Mouse (Mus musculus) intestine, embryonic 16.5 days (tissue): ENCODE measurements at regions not wholly inside any gene's neighbourhood (a gene's known extent, or its start where the extent isn't known, plus 50 kb on each side); places are given as distances from the start of the nearest gene placed in this dataset.

Source experiments
- ATAC-seq: fragments of 200-750 bp; cut with Nextera tagmentation; 2 replicates; pipeline ENCODE4 v1.8.0; 2017; ENCODE audit warnings: moderate TSS enrichment, moderate library complexity
- H3K27ac ChIP-seq: fragments of 300-500 bp; sonication (generic); 2 replicates; pipeline ENCODE4 v1.5.1; 2014; ENCODE audit warnings: mild to moderate bottlenecking, low read length
- H3K27me3 ChIP-seq: fragments of 300-500 bp; sonication (generic); replicated peaks from 2 replicates; pipeline ENCODE4 v1.6.1; 2014; ENCODE audit warnings: low read length, control low read depth, mixed read lengths; ENCODE audit not compliant: control insufficient read depth, insufficient read depth
- H3K36me3 ChIP-seq: fragments of 300-500 bp; sonication (generic); 2 replicates; pipeline ENCODE4 v1.6.1; 2014; ENCODE audit warnings: low read length, control low read depth; ENCODE audit not compliant: control insufficient read depth, insufficient read depth
- H3K4me1 ChIP-seq: fragments of 300-500 bp; sonication (generic); 2 replicates; pipeline ENCODE4 v1.6.1; 2014; ENCODE audit warnings: low read length, control low read depth, mixed read lengths; ENCODE audit not compliant: control insufficient read depth, insufficient read depth
- H3K4me2 ChIP-seq: fragments of 300-500 bp; sonication (generic); 2 replicates; pipeline ENCODE4 v1.6.1; 2014; ENCODE audit warnings: low read depth, low read length, control low read depth
- H3K4me3 ChIP-seq: fragments of 300-500 bp; sonication (generic); 2 replicates; pipeline ENCODE4 v1.5.1; 2014; ENCODE audit warnings: mild to moderate bottlenecking, low read length
- H3K9ac ChIP-seq: fragments of 300-500 bp; sonication (generic); 2 replicates; pipeline ENCODE4 v1.6.1; 2014; ENCODE audit warnings: low read depth, low read length
- H3K9me3 ChIP-seq: fragments of 300-500 bp; sonication (generic); 2 replicates; pipeline ENCODE4 v1.6.1; 2016; ENCODE audit warnings: low read length, control low read depth; ENCODE audit not compliant: control insufficient read depth
- WGBS: fragments of 180-500 bp; shearing (Covaris S2); extraction: QIAGEN DNeasy Blood & Tissue Kit; methylation state at CpG from one replicate; pipeline ENCODE4 v1.1.7; 2014; 5-methylcytosine and 5-hydroxymethylcytosine counted together

GRCm38 (mm10) chr6:117651551-117651950 lies 189.4 kb upstream of the Zfp637 start:
- Histone ChIP-seq H3K4me2 (no peak overlapping the region), H3K27me3 (no peaks in the 10 kb centered on the region), H3K4me1 (no peaks in the 10 kb centered on the region), H3K27ac (no peak overlapping the region), H3K36me3 (no peaks in the 10 kb centered on the region), H3K9me3 (no peaks in the 10 kb centered on the region), H3K4me3 (no peak overlapping the region), H3K9ac (no peak overlapping the region)
- WGBS: 81% methylated on average over 4 of the region's 4 CpGs
- ATAC-seq: no peak

DNA sequence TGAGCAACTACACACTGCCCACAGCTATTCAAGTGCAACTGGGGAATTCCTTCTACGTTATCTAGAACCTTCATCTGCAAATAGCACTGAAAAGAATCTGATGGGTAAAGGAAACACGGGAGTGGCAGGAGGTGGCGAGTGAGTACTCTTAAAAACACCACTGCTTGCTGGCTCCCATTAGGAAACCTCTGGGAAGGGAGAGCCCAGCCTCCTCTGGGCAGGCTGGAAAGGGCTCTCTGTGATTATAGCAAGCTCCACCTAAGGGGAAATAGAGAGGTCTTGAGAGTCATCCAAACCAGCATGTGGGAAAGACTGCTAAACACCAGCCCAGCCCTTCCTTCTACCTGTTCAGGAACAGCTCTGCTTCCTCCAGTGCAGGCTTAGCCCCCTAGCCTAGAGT lies 189.0 kb upstream of the Zfp637 start:
- no peaks in the 10 kb centered on the region for H3K9me3 ChIP-seq
- no peaks in the 10 kb centered on the region for H3K4me1 ChIP-seq
- no peak overlapping the region for H3K9ac ChIP-seq
- no peak overlapping the region for H3K27ac ChIP-seq
- WGBS: 39% methylated on average over 3 of the region's 3 CpGs
- H3K4me3 ChIP-seq: no peak overlapping the region
- H3K27me3 ChIP-seq: no peaks in the 10 kb centered on the region
- H3K4me2 ChIP-seq: no peak overlapping the region
- no peaks in the 10 kb centered on the region for H3K36me3 ChIP-seq
- ATAC-seq: no peak

- Histone ChIP-seq H3K4me2 (no peak overlapping the region), H3K36me3 (no peaks in the 10 kb centered on the region), H3K9ac (no peak overlapping the region), H3K4me3 (no peak overlapping the region), H3K9me3 (no peaks in the 10 kb centered on the region), H3K27ac (no peak overlapping the region), H3K27me3 (no peaks in the 10 kb centered on the region), H3K4me1 (no peaks in the 10 kb centered on the region)
- WGBS: 66% methylated on average over 9 of the region's 9 CpGs
- ATAC-seq: no peak
These were observed 188.1 kb upstream of the Zfp637 start for GRCm38 (mm10) chr6:117652917-117653316.

DNA sequence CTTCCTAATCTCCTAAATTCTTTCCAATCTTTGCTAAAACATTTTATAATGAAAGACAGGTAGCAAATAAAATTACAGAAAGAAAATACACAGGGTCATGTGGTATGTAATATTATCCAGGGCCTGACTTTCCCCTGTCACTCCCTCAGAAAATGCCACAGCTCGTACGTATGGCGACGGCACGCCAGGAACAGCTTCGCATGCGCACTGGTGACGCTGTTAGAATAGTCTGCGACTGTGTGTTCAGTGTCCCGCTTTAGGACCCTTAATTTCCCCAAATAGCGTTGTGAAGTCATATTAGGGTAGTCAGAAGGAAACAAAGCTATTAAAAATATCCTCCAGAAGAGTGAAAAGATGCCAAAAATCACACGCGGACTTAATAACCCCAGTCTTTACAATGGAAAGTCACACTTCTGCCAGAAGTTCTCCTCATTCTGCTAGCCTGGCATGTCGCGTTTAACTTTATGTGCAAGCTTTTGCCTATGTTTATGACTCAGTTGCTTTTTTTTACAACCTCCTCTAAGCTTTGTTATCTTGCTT lies 187.0 kb upstream of the Zfp637 start:
- Histone ChIP-seq H3K27me3 (no peaks in the 10 kb centered on the region), H3K4me1 (no peaks in the 10 kb centered on the region), H3K4me2 (no peak overlapping the region), H3K27ac (no peak overlapping the region), H3K9me3 (no peaks in the 10 kb centered on the region), H3K9ac (no peak overlapping the region), H3K4me3 (no peak overlapping the region), H3K36me3 (no peaks in the 10 kb centered on the region)
- ATAC-seq: no peak
- WGBS: 78% methylated on average over 15 of the region's 15 CpGs

DNA sequence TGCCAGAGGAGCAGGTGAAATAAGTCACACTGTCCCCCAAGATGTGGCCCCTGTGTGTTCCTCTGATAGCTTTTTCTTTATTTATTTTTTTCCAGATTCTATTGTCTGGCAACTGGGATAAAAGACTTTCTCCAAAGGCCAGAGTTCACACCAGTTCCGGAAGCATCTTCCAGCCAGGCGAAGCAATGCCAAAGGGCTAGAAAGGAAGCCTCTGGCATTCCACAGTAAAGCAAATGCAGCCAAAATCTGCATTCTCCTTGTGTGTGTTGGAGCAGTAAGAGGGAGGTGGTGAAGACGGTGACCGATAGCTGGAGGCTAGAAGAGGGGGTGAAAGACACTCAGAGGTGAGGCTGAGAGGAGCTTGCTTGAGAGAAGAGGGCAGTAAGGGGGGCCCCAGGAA lies 185.0 kb upstream of the Zfp637 start:
- ATAC-seq: no peak
- Histone ChIP-seq H3K4me1 (no peaks in the 10 kb centered on the region), H3K27me3 (no peaks in the 10 kb centered on the region), H3K4me2 (no peak overlapping the region), H3K4me3 (no peak overlapping the region), H3K9ac (no peak overlapping the region), H3K9me3 (no peaks in the 10 kb centered on the region), H3K27ac (no peak overlapping the region), H3K36me3 (no peaks in the 10 kb centered on the region)
- 88% methylated on average over 4 of the region's 4 CpGs for WGBS

- 0% methylated on average over 1 of the region's 1 CpGs for WGBS
- Histone ChIP-seq H3K4me1 (no peaks in the 10 kb centered on the region), H3K9me3 (no peaks in the 10 kb centered on the region), H3K27me3 (no peaks in the 10 kb centered on the region), H3K4me2 (no peak overlapping the region), H3K9ac (no peak overlapping the region), H3K27ac (no peak overlapping the region), H3K36me3 (no peaks in the 10 kb centered on the region), H3K4me3 (no peak overlapping the region)
- no peak for ATAC-seq
These were observed 180.4 kb upstream of the Zfp637 start for GRCm38 (mm10) chr6:117660576-117660975.

DNA sequence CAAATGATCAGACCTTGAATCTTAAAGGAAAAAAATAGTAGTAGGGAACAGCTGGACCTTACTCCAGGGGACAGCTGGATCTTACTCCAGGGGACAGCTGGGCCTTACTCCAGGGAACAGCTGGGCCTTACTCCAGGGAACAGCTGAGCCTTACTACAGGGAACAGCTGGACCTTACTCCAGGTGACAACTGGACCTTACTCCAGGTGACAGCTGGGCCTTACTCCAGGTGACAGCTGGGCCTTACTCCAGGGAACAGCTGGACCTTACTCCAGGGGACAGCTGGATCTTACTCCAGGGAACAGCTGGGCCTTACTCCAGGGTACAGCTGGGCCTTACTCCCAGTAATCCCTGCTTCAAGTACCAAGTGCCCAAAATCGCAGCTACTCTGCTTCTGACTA lies 178.3 kb upstream of the Zfp637 start:
- H3K4me1 ChIP-seq: no peaks in the 10 kb centered on the region
- no peaks in the 10 kb centered on the region for H3K36me3 ChIP-seq
- H3K27ac ChIP-seq: no peak overlapping the region
- H3K9ac ChIP-seq: no peak overlapping the region
- 85% methylated on average over 1 of the region's 1 CpGs for WGBS
- no peaks in the 10 kb centered on the region for H3K27me3 ChIP-seq
- ATAC-seq: no peak
- H3K4me3 ChIP-seq: no peak overlapping the region
- no peaks in the 10 kb centered on the region for H3K9me3 ChIP-seq
- no peak overlapping the region for H3K4me2 ChIP-seq

GRCm38 (mm10) chr6:117670337-117670736 lies 170.6 kb upstream of the Zfp637 start:
- H3K4me1 ChIP-seq: no peaks in the 10 kb centered on the region
- no peak overlapping the region for H3K27ac ChIP-seq
- H3K36me3 ChIP-seq: no peaks in the 10 kb centered on the region
- no peak overlapping the region for H3K4me3 ChIP-seq
- no peaks in the 10 kb centered on the region for H3K9me3 ChIP-seq
- WGBS: 74% methylated on average over 3 of the region's 3 CpGs
- no peak overlapping the region for H3K4me2 ChIP-seq
- ATAC-seq: no peak
- H3K27me3 ChIP-seq: no peaks in the 10 kb centered on the region
- H3K9ac ChIP-seq: no peak overlapping the region

DNA sequence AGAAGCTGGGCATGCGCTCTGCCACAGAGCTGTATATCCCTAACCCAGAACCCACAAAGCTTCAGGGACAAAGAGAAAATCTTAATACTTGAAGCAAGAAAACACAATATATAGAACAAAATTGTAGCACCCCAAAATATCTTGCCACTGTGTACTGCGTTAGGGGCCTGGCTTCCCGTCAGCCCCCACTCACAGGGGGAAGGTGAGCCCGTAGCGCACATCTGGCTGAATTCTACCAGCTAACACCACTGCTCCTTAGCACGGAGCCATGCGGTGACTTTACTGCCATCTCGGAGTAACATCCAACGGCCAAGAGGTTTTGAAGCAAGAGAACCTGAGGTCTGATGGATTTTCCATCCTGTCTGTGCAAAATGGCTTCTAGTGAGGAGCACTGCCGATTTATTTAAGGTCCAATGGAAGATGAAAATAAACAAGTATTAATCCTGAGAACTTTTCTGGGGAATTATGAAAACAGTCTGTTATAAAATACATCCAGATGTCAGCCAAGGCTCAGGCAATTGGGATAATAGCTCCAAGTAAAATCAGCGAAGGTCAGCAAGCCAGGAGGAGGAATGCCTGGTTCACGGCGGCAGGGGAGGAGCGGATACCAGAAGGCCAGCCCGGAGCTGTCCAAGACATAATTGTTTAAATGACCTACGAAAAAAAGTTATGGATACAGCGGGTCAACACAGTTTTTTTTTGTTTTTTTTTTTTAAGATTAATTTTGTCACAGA lies 170.0 kb upstream of the Zfp637 start:
- no peaks in the 10 kb centered on the region for H3K27me3 ChIP-seq
- no peak for ATAC-seq

More for the DNA sequence above, 170.0 kb upstream of the Zfp637 start:
- H3K9ac ChIP-seq: no peak overlapping the region
- WGBS: 58% methylated on average over 17 of the region's 17 CpGs
- H3K4me3 ChIP-seq: no peak overlapping the region
- peaks cover 5% of the 10 kb centered on the region; the same call in 1 of the 2 replicates for H3K4me1 ChIP-seq
- no peaks in the 10 kb centered on the region for H3K9me3 ChIP-seq
- no peaks in the 10 kb centered on the region for H3K36me3 ChIP-seq
- H3K4me2 ChIP-seq: no peak overlapping the region
- H3K27ac ChIP-seq: no peak overlapping the region
